Mouse (Mus musculus): ENCODE measurements at regions not wholly inside any gene's neighbourhood (a gene's known extent, or its start where the extent isn't known, plus 50 kb on each side); places are given as distances from the start of the nearest gene placed in this dataset.

DNA sequence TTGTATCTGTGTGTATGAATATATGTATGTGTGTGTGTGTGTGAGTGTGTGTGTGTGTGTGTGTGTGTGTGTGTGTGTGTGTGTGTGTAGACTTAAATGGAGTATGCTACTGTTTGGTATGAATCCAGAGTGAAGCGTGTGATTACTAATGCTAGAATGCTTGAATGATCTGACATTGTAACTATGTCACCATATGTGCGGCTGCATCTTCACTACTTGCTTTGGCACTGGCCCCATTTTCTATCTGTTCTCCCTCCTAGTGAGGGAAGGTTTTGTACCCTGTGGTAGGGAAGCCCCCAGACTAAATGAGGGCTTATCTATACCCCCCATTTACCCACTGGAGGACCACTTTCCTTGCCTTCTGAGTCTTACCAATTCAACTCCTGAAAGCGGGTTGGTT lies 74.2 kb upstream of the Olig3 start:
- TF ChIP-seq CTCF (IDR thresholded peaks at IDR 0.05; ENCODE audit: insufficient read depth, low read length) (no peak), POLR2A (IDR thresholded peaks at IDR 0.05; ENCODE audit: borderline replicate concordance, extremely low read depth, low read depth, low read length) (no peak)
